Mouse (Mus musculus): ENCODE measurements around the gene Cldn34b2. TPM values are rescaled to one million over a fixed set of nuclear protein-coding genes. Genes with fewer than 3 reads are reported as not detected.
A peak's percentile ranks its signal among the peaks of the same experiment; 100 is the strongest.
"Not testable (repeated sequence)": the region's sequence is repeated elsewhere in the genome, so short reads cannot be mapped to it uniquely, and the experiment has no call there.

Cldn34b2 gene
- polyA plus RNA-seq, 1 experiment from 2014 or later = not detected

- no peaks in the 10 kb centered on the region for H3K4me1 ChIP-seq (ENCODE audit: control insufficient read depth, insufficient read depth, low read length)
- no peaks in the 10 kb centered on the region for H3K27me3 ChIP-seq (ENCODE audit: control insufficient read depth, insufficient read depth, low read length)
- no peaks in the 10 kb centered on the region for H3K9me3 ChIP-seq (ENCODE audit: control insufficient read depth, low read length)
- ATAC-seq (ENCODE audit: low FRiP score, low TSS enrichment) = no peak
- no peak overlapping the region for H3K4me2 ChIP-seq (replicated peaks; ENCODE audit: low read depth, low read length)
- no peak overlapping the region for H3K9ac ChIP-seq (ENCODE audit: low read depth, low read length)
- no peak overlapping the region for H3K4me3 ChIP-seq (ENCODE audit: low read length)
- no peaks in the 10 kb centered on the region for H3K36me3 ChIP-seq (ENCODE audit: control insufficient read depth, insufficient read depth, low read length)
- WGBS = 88% methylated on average over 1 of the region's 1 CpGs
- H3K27ac ChIP-seq (ENCODE audit: low read depth, low read length) = no peak overlapping the region
These were observed 35.3 kb upstream of the Cldn34b2 start for GRCm38 (mm10) chrX:155163553-155163952.

GRCm38 (mm10) chrX:155151868-155152267, 23.7 kb upstream of the Cldn34b2 start:
- Histone ChIP-seq H3K27me3 (ENCODE audit: control insufficient read depth, insufficient read depth, low read length) (no peaks in the 10 kb centered on the region), H3K4me2 (replicated peaks; ENCODE audit: low read depth, low read length) (no peak overlapping the region), H3K4me1 (ENCODE audit: control insufficient read depth, insufficient read depth, low read length) (no peaks in the 10 kb centered on the region), H3K36me3 (ENCODE audit: control insufficient read depth, insufficient read depth, low read length) (no peaks in the 10 kb centered on the region), H3K9me3 (ENCODE audit: control insufficient read depth, low read length) (no peaks in the 10 kb centered on the region), H3K9ac (ENCODE audit: low read depth, low read length) (no peak overlapping the region), H3K4me3 (ENCODE audit: low read length) (no peak overlapping the region), H3K27ac (ENCODE audit: low read depth, low read length) (no peak overlapping the region)
- ATAC-seq (ENCODE audit: low FRiP score, low TSS enrichment) = no peak
- 100% methylated on average over 1 of the region's 1 CpGs for WGBS

GRCm38 (mm10) chrX:155144718-155145117, 16.5 kb upstream of the Cldn34b2 start:
- Histone ChIP-seq H3K27ac (ENCODE audit: low read depth, low read length) (no peak overlapping the region), H3K9ac (ENCODE audit: low read depth, low read length) (no peak overlapping the region), H3K36me3 (ENCODE audit: control insufficient read depth, insufficient read depth, low read length) (no peaks in the 10 kb centered on the region), H3K4me2 (replicated peaks; ENCODE audit: low read depth, low read length) (no peak overlapping the region), H3K27me3 (ENCODE audit: control insufficient read depth, insufficient read depth, low read length) (no peaks in the 10 kb centered on the region), H3K4me3 (ENCODE audit: low read length) (no peak overlapping the region), H3K9me3 (ENCODE audit: control insufficient read depth, low read length) (no peaks in the 10 kb centered on the region), H3K4me1 (ENCODE audit: control insufficient read depth, insufficient read depth, low read length) (no peaks in the 10 kb centered on the region)
- ATAC-seq (ENCODE audit: low FRiP score, low TSS enrichment) = 0 out of 2 replicates have a peak, but pooled peaks have one; percentile 46
- WGBS = 16% methylated on average over 3 of the region's 3 CpGs

GRCm38 (mm10) chrX:155098024-155098423, 30.2 kb downstream of the Cldn34b2 start:
- Histone ChIP-seq H3K9me3 (ENCODE audit: control insufficient read depth, low read length) (no peaks in the 10 kb centered on the region), H3K4me1 (ENCODE audit: control insufficient read depth, insufficient read depth, low read length) (no peaks in the 10 kb centered on the region), H3K27me3 (ENCODE audit: control insufficient read depth, insufficient read depth, low read length) (no peaks in the 10 kb centered on the region), H3K27ac (ENCODE audit: low read depth, low read length) (no peak overlapping the region), H3K4me3 (ENCODE audit: low read length) (no peak overlapping the region), H3K9ac (ENCODE audit: low read depth, low read length) (no peak overlapping the region), H3K4me2 (replicated peaks; ENCODE audit: low read depth, low read length) (no peak overlapping the region), H3K36me3 (ENCODE audit: control insufficient read depth, insufficient read depth, low read length) (no peaks in the 10 kb centered on the region)
- ATAC-seq (ENCODE audit: low FRiP score, low TSS enrichment) = no peak

GRCm38 (mm10) chrX:155093566-155093965, 34.6 kb downstream of the Cldn34b2 start, which contains the start of gene Magea2:
Gene Magea2, minus strand, starts transcription at chrX:155093666.
- 79% methylated on average over 3 of the region's 4 CpGs for WGBS

GRCm38 (mm10) chrX:155089693-155090092, 38.5 kb downstream of the Cldn34b2 start, which contains the start of gene Magea1:
Gene Magea1, minus strand, starts transcription at chrX:155089793.
- H3K4me3 ChIP-seq (ENCODE audit: low read length); H3K27ac ChIP-seq (ENCODE audit: low read depth, low read length); H3K9ac ChIP-seq (ENCODE audit: low read depth, low read length); H3K27me3 ChIP-seq (ENCODE audit: control insufficient read depth, insufficient read depth, low read length); H3K36me3 ChIP-seq (ENCODE audit: control insufficient read depth, insufficient read depth, low read length); H3K4me2 ChIP-seq (replicated peaks; ENCODE audit: low read depth, low read length); ATAC-seq (ENCODE audit: low FRiP score, low TSS enrichment); H3K9me3 ChIP-seq (ENCODE audit: control insufficient read depth, low read length); H3K4me1 ChIP-seq (ENCODE audit: control insufficient read depth, insufficient read depth, low read length): not testable (repeated sequence)
- WGBS = 83% methylated on average over 1 of the region's 2 CpGs

More at GRCm38 (mm10) chrX:155093566-155093965, 34.6 kb downstream of the Cldn34b2 start, which contains the start of gene Magea2:
- not testable (repeated sequence) for ATAC-seq (ENCODE audit: low FRiP score, low TSS enrichment); H3K36me3 ChIP-seq (ENCODE audit: control insufficient read depth, insufficient read depth, low read length); H3K27me3 ChIP-seq (ENCODE audit: control insufficient read depth, insufficient read depth, low read length); H3K9ac ChIP-seq (ENCODE audit: low read depth, low read length); H3K4me1 ChIP-seq (ENCODE audit: control insufficient read depth, insufficient read depth, low read length); H3K27ac ChIP-seq (ENCODE audit: low read depth, low read length); H3K4me3 ChIP-seq (ENCODE audit: low read length); H3K4me2 ChIP-seq (replicated peaks; ENCODE audit: low read depth, low read length); H3K9me3 ChIP-seq (ENCODE audit: control insufficient read depth, low read length)

Other genes with a start within 250 kb of the Cldn34b2 start
- not detected in 2 replicates for gene Cldn34b1, start 238.1 kb downstream of the Cldn34b2 start, polyA plus RNA-seq (2014; fragmentation: Nextera tagmentation; extraction: Ambion mirVana)
- not detected in 2 replicates for gene Magea6, start 192.4 kb downstream of the Cldn34b2 start, polyA plus RNA-seq (2014; fragmentation: Nextera tagmentation; extraction: Ambion mirVana)
- gene Magea3, start 178.9 kb downstream of the Cldn34b2 start, polyA plus RNA-seq (2014; fragmentation: Nextera tagmentation; extraction: Ambion mirVana) = not detected in 2 replicates
- not detected in 2 replicates for gene Magea8, start 132.6 kb downstream of the Cldn34b2 start, polyA plus RNA-seq (2014; fragmentation: Nextera tagmentation; extraction: Ambion mirVana)
- not detected in 2 replicates for gene Magea5, start 65.3 kb downstream of the Cldn34b2 start, polyA plus RNA-seq (2014; fragmentation: Nextera tagmentation; extraction: Ambion mirVana)
- gene Magea1, start 38.6 kb downstream of the Cldn34b2 start, polyA plus RNA-seq (2014; fragmentation: Nextera tagmentation; extraction: Ambion mirVana) = not detected in 2 replicates
- gene Magea2, start 34.7 kb downstream of the Cldn34b2 start, polyA plus RNA-seq (2014; fragmentation: Nextera tagmentation; extraction: Ambion mirVana) = not detected in 2 replicates
- 130 and 140 TPM in 2 replicates for gene Sat1, start 88.0 kb upstream of the Cldn34b2 start, polyA plus RNA-seq (2014; fragmentation: Nextera tagmentation; extraction: Ambion mirVana)
- gene Acot9, start 134.0 kb upstream of the Cldn34b2 start, polyA plus RNA-seq (2014; fragmentation: Nextera tagmentation; extraction: Ambion mirVana) = 31.8 and 34.8 TPM in 2 replicates
- gene Prdx4, start 212.3 kb upstream of the Cldn34b2 start, polyA plus RNA-seq (2014; fragmentation: Nextera tagmentation; extraction: Ambion mirVana) = 302 and 365 TPM in 2 replicates

All from kidney, embryonic 14.5 days (tissue).